Mouse (Mus musculus): Measurements from ENCODE around the gene E130311K13Rik.

E130311K13Rik gene

DNA sequence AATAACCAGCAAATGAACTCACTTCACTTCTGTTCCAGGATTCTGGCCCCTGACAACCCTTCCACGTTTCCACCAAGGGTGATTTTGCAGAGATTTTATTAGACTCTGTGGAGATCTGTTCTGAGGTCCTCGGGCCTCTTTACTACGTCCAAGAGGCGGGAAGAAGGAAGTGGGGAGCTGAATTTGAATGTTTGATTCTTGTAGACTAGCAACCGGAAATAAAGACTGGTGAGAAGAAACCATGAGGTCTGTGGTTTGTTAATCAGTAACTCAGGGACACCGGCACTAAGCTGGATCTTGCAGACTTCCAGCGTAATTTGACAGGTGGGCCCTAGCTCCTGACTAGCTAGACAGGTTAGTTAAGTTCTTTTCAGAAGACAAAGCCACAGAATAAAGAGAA, 35.6 kb downstream of the E130311K13Rik start:
- DNase-seq: no peak

DNA sequence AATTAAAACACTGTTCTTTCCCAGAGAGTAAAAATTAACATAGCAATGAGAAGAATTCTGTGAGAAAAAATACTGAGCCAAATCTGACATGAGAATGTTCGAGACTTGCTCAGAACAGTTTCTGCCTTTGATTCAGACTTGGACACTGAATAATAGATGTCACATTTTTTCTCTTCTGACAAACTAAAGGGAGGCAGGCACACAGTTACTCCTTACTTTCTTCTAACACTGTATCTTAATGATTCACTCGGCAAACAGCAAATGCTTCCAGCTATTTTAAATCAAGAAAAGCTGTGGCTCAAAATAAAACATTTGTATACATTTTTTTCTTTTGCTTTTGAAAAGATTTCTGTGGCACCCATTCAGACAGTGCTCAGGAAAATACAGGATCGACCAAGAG, 37.1 kb downstream of the E130311K13Rik start:
- DNase-seq: no peak

DNA sequence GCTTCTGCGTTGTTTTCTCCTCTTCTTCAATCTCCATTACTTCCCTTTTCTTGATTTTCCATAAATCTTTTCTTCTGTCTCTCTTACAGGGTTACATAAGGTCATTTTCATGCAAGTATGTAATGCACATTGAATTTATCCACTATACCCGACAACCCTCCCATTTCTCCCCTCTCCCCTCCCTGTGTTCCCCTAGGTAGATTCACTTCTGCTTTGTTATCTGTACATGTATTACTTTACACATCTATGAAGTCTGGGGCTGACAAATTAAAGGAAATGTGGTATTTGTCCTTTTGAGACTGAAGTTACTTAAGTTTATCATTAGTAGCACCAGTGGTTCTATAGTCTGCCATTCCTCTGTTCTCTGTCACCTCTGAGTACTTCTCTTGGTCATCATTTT, 48.2 kb downstream of the E130311K13Rik start:
- DNase-seq: no peak

GRCm38 (mm10) chr3:63878995-63879666, 50.1 kb downstream of the E130311K13Rik start:
- DNase-seq: no peak

- DNase-seq: no peak
These were observed 56.5 kb downstream of the E130311K13Rik start for GRCm38 (mm10) chr3:63872818-63873217.

GRCm38 (mm10) chr3:63871249-63871648, 58.0 kb downstream of the E130311K13Rik start:
- no peak for DNase-seq

DNA sequence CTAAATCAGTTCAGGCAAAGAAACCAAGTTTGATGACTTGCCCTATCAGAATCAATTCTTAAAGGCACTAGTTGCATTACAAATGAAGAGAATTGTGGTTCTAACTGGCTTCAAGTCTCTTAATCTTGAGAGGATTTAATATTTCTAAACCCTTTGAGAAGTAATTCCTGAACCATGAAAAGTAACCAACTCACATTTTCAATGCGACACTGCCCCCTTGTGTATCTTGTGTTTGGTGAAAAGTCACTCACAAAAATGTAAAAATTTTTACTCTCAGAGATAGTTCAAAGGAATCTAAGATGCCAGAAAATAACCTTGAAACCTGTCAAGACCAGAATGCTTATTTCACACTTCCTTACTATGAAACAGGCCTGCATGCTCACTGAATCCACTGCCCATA, 61.0 kb downstream of the E130311K13Rik start:
- DNase-seq: no peak

DNA sequence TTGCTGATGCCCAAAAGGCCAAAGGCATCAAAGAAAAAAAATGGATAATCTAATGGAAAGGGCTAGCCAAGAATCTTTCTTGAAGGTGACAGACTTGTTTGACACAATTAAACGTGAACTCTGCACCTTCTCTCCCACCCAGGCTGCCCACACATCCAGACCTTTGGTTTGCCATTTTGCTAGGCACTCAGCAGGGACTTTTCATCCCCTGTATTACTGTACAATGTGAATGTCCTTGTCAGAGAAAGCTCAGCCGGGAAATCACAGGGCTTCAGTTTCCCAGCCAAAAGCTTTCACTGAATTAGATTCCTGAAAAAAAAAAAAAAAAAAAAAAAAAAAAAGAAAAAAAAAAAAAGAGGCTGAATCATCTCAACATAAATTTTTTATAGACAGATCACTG, 64.2 kb downstream of the E130311K13Rik start:
- DNase-seq: no peak

Data from liver (tissue).